Mouse (Mus musculus) heart, postnatal 0 days (tissue): ENCODE data around the gene Usp21. TPM values are rescaled to one million over a fixed set of nuclear protein-coding genes. Genes with fewer than 3 reads are reported as not detected.
A peak's percentile ranks its signal among the peaks of the same experiment; 100 is the strongest.

Experiments
- ATAC-seq: fragments of 200-750 bp; cut with Nextera tagmentation; 2 replicates; pipeline ENCODE4 v1.8.0; 2017; ENCODE audit warnings: low read depth, moderate number of reproducible peaks, moderate library complexity; ENCODE audit not compliant: insufficient read depth
- DNase-seq: peaks from one replicate; pipeline ENCODE4 v3.0.0-alpha.2; 2016; ENCODE audit warnings: low spot score
- H3K27ac ChIP-seq: fragments of 300-500 bp; sonication (generic); 2 replicates; pipeline ENCODE4 v1.5.1; 2014; ENCODE audit warnings: low read depth, mild to moderate bottlenecking
- H3K27me3 ChIP-seq: fragments of 300-500 bp; sonication (generic); 2 replicates; pipeline ENCODE4 v1.6.1; 2014; ENCODE audit warnings: low read length, mixed read lengths; ENCODE audit not compliant: control insufficient read depth, insufficient read depth
- H3K36me3 ChIP-seq: fragments of 300-500 bp; sonication (generic); replicated peaks from 2 replicates; pipeline ENCODE4 v1.6.1; 2014; ENCODE audit warnings: low read length, mixed read lengths; ENCODE audit not compliant: control insufficient read depth, insufficient read depth
- H3K4me1 ChIP-seq: fragments of 300-500 bp; sonication (generic); 2 replicates; pipeline ENCODE4 v1.6.1; 2014; ENCODE audit warnings: antibody characterized with exemption; ENCODE audit not compliant: control insufficient read depth, insufficient read depth
- H3K4me2 ChIP-seq: fragments of 300-500 bp; sonication (generic); 2 replicates; pipeline ENCODE4 v1.6.1; 2014; ENCODE audit warnings: low read depth, mild to moderate bottlenecking, low read length, moderate library complexity
- H3K4me3 ChIP-seq: fragments of 300-500 bp; sonication (generic); 2 replicates; pipeline ENCODE4 v1.5.1; 2014; ENCODE audit warnings: low read depth, low read length
- H3K9ac ChIP-seq: fragments of 300-500 bp; sonication (generic); replicated peaks from 2 replicates; pipeline ENCODE4 v1.6.1; 2014; ENCODE audit warnings: low read depth, low read length, mixed read lengths
- H3K9me3 ChIP-seq: fragments of 300-500 bp; sonication (generic); replicated peaks from 2 replicates; pipeline ENCODE4 v1.6.1; 2016; ENCODE audit warnings: low read length; ENCODE audit not compliant: control insufficient read depth
- CTCF ChIP-seq: IDR thresholded peaks from 2 replicates; pipeline ENCODE4 v1.5.1; 2016; ENCODE audit warnings: antibody characterized with exemption, control low read depth, low read depth
- EP300 ChIP-seq: IDR thresholded peaks from 2 replicates; pipeline ENCODE4 v1.6.1; 2016; ENCODE audit warnings: antibody characterized with exemption, low read depth
- WGBS: fragments of 180-500 bp; shearing (Covaris S2); extraction: QIAGEN DNeasy Blood & Tissue Kit; methylation state at CpG from one replicate; pipeline ENCODE4 v1.1.7; 2014; 5-methylcytosine and 5-hydroxymethylcytosine counted together
- polyA plus RNA-seq: library from polyadenylated mRNA; unstranded; fragments of >200 nt; fragmentation: Nextera tagmentation; extraction: Ambion mirVana; gene quantifications from 2 replicates; pipeline ENCODE4 v1.2.1, GENCODE M21; 2015
- total RNA-seq: library from RNA; depleted of rRNA; stranded (reverse); fragments of >200 nt; gene quantifications from 2 replicates; pipeline ENCODE4 v1.2.3, GENCODE M21; 2014; ENCODE audit warnings: low replicate concordance; rRNA removed

Usp21 gene
- total and polyA plus RNA-seq, 2 experiments from 2014 or later = 27.3 to 30.6 TPM

GRCm38 (mm10) chr1:171235791-171236190, 52.0 kb downstream of the Usp21 start:
- H3K4me1 ChIP-seq = 0 out of 2 replicates have a peak, but pooled peaks cover 6% of the 10 kb centered on the region
- WGBS = 28% methylated on average over 4 of the region's 4 CpGs
- peaks cover 71% of the 10 kb centered on the region for H3K36me3 ChIP-seq
- DNase-seq (no peak), ATAC-seq (peak; percentile 40; the same call in 1 of the 2 replicates)
- no peaks in the 10 kb centered on the region for H3K9me3 ChIP-seq
- peak overlapping the region; percentile 2 for H3K27ac ChIP-seq
- no peak overlapping the region for H3K4me2 ChIP-seq
- H3K27me3 ChIP-seq = no peaks in the 10 kb centered on the region
- H3K9ac ChIP-seq = no peak overlapping the region
- H3K4me3 ChIP-seq = no peak overlapping the region
- no peak for TF ChIP-seq EP300
- TF ChIP-seq CTCF = no peak

DNA sequence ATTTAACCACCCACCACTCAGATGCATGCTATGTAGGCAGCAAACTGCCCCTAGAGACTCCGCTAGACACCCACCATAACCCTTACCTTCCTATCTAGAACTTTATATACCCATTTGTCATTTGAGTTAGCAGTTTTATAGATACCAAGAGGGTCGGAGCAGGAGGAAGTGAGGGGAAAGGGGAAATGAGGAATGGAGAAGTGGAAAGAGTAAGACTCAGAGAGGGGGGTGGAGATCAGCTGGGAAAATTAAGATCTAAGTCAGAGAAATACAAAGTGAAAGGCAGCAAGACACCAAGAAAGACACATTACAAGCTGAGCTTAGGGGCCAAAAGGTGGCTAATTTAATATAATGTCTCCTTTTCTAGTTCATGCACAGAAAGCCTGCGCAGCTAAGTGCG, 53.3 kb downstream of the Usp21 start:
- Histone ChIP-seq H3K4me3 (no peak overlapping the region), H3K9ac (no peak overlapping the region), H3K9me3 (no peaks in the 10 kb centered on the region), H3K27ac (peak overlapping the region; percentile 15; the same call in 1 of the 2 replicates), H3K27me3 (no peaks in the 10 kb centered on the region), H3K4me2 (no peak overlapping the region), H3K4me1 (0 out of 2 replicates have a peak, but pooled peaks cover 6% of the 10 kb centered on the region), H3K36me3 (peaks cover 59% of the 10 kb centered on the region)
- no peak for ATAC-seq
- TF ChIP-seq EP300 (no peak), CTCF (no peak)
- DNase-seq = no peak
- 88% methylated on average over 4 of the region's 4 CpGs for WGBS

GRCm38 (mm10) chr1:171234126-171234525, 53.7 kb downstream of the Usp21 start, which contains the start of gene Fcer1g:
Gene Fcer1g, minus strand, starts transcription at chr1:171234365.
- ATAC-seq (no peak), DNase-seq (no peak)
- TF ChIP-seq EP300 (no peak), CTCF (no peak)
- Histone ChIP-seq H3K4me1 (0 out of 2 replicates have a peak, but pooled peaks cover 6% of the 10 kb centered on the region), H3K4me2 (no peak within 1 kb of the TSS), H3K9ac (no peak within 1 kb of the TSS), H3K27ac (peak within 1 kb of the TSS; percentile 15; the same call in 1 of the 2 replicates), H3K36me3 (peaks cover 56% of the 10 kb centered on the region), H3K9me3 (no peaks in the 10 kb centered on the region), H3K4me3 (no peak within 1 kb of the TSS; the same call in 1 of the 2 replicates), H3K27me3 (no peaks in the 10 kb centered on the region)
- 78% methylated on average over 14 of the region's 14 CpGs for WGBS

- H3K9ac ChIP-seq = no peak overlapping the region
- H3K4me2 ChIP-seq = no peak overlapping the region
- no peak for ATAC-seq
- 0 out of 2 replicates have a peak, but pooled peaks cover 6% of the 10 kb centered on the region for H3K4me1 ChIP-seq
- peaks cover 45% of the 10 kb centered on the region for H3K36me3 ChIP-seq
- WGBS = 61% methylated on average over 12 of the region's 12 CpGs
- H3K27ac ChIP-seq = no peak overlapping the region
- TF ChIP-seq CTCF = no peak
- no peak for TF ChIP-seq EP300
- H3K9me3 ChIP-seq = no peaks in the 10 kb centered on the region
- H3K27me3 ChIP-seq = no peaks in the 10 kb centered on the region
- no peak overlapping the region for H3K4me3 ChIP-seq
- no peak for DNase-seq
These were observed 54.7 kb downstream of the Usp21 start for GRCm38 (mm10) chr1:171232800-171233730.

GRCm38 (mm10) chr1:171232348-171232747, 55.4 kb downstream of the Usp21 start:
- Histone ChIP-seq H3K36me3 (peaks cover 38% of the 10 kb centered on the region), H3K4me2 (no peak overlapping the region), H3K4me3 (no peak overlapping the region), H3K27ac (no peak overlapping the region), H3K27me3 (no peaks in the 10 kb centered on the region), H3K9ac (no peak overlapping the region), H3K9me3 (no peaks in the 10 kb centered on the region), H3K4me1 (0 out of 2 replicates have a peak, but pooled peaks cover 6% of the 10 kb centered on the region)
- no peak for TF ChIP-seq EP300
- ATAC-seq (no peak), DNase-seq (no peak)
- 78% methylated on average over 5 of the region's 5 CpGs for WGBS

Other genes with a start within 250 kb of the Usp21 start
- gene Fcgr3, start 223.1 kb downstream of the Usp21 start, total RNA-seq = 11.8 and 13.7 TPM in 2 replicates
- 8.2 and 10.8 TPM in 2 replicates for gene Fcgr3, start 223.1 kb downstream of the Usp21 start, polyA plus RNA-seq
- gene Cfap126, start 174.1 kb downstream of the Usp21 start, total RNA-seq = 3.7 TPM in 1 of 2 replicates, not detected in the other
- gene Cfap126, start 174.1 kb downstream of the Usp21 start, polyA plus RNA-seq = 2.2 and 3.5 TPM in 2 replicates
- 875 and 891 TPM in 2 replicates for gene Sdhc, start 137.4 kb downstream of the Usp21 start, total RNA-seq
- 754 and 772 TPM in 2 replicates for gene Sdhc, start 137.4 kb downstream of the Usp21 start, polyA plus RNA-seq
- 1.6 and 2.0 TPM in 2 replicates for gene Mpz, start 137.3 kb downstream of the Usp21 start, total RNA-seq
- gene Mpz, start 137.3 kb downstream of the Usp21 start, polyA plus RNA-seq = 0.05 and 0.49 TPM in 2 replicates
- gene Pcp4l1, start 91.7 kb downstream of the Usp21 start, total RNA-seq = 40.2 and 48.7 TPM in 2 replicates
- gene Pcp4l1, start 91.7 kb downstream of the Usp21 start, polyA plus RNA-seq = 161 and 164 TPM in 2 replicates
- not detected in 2 replicates for gene Nr1i3, start 74.0 kb downstream of the Usp21 start, total RNA-seq
- 0.27 and 0.30 TPM in 2 replicates for gene Nr1i3, start 74.0 kb downstream of the Usp21 start, polyA plus RNA-seq
- 82.0 and 97.7 TPM in 2 replicates for gene Tomm40l, start 65.5 kb downstream of the Usp21 start, total RNA-seq
- gene Tomm40l, start 65.5 kb downstream of the Usp21 start, polyA plus RNA-seq = 56.0 and 64.6 TPM in 2 replicates
- 14.5 TPM in 1 of 2 replicates, not detected in the other for gene Apoa2, start 62.9 kb downstream of the Usp21 start, total RNA-seq
- gene Apoa2, start 62.9 kb downstream of the Usp21 start, polyA plus RNA-seq = 4.0 and 4.5 TPM in 2 replicates
- gene Fcer1g, start 53.6 kb downstream of the Usp21 start, total RNA-seq = 22.7 and 60.5 TPM in 2 replicates
- gene Fcer1g, start 53.6 kb downstream of the Usp21 start, polyA plus RNA-seq = 24.6 TPM in 2 replicates
- 4.1 and 5.5 TPM in 2 replicates for gene Adamts4, start 37.6 kb downstream of the Usp21 start, total RNA-seq
- gene Adamts4, start 37.6 kb downstream of the Usp21 start, polyA plus RNA-seq = 3.8 and 3.9 TPM in 2 replicates
- gene Ndufs2, start 36.6 kb downstream of the Usp21 start, total RNA-seq = 962 and 1,127 TPM in 2 replicates
- gene Ndufs2, start 36.6 kb downstream of the Usp21 start, polyA plus RNA-seq = 998 and 1,009 TPM in 2 replicates
- 28.9 and 55.0 TPM in 2 replicates for gene B4galt3, start 17.7 kb downstream of the Usp21 start, total RNA-seq
- 32.6 and 34.3 TPM in 2 replicates for gene B4galt3, start 17.7 kb downstream of the Usp21 start, polyA plus RNA-seq
- gene Ppox, start 6.8 kb downstream of the Usp21 start, total RNA-seq = 32.7 and 52.4 TPM in 2 replicates
- gene Ppox, start 6.8 kb downstream of the Usp21 start, polyA plus RNA-seq = 24.3 and 24.6 TPM in 2 replicates
- gene Ufc1, start 7.0 kb upstream of the Usp21 start, total RNA-seq = 74.9 and 140 TPM in 2 replicates
- 109 and 113 TPM in 2 replicates for gene Ufc1, start 7.0 kb upstream of the Usp21 start, polyA plus RNA-seq
- 20.8 and 27.1 TPM in 2 replicates for gene Dedd, start 41.2 kb upstream of the Usp21 start, total RNA-seq
- 30.0 and 31.7 TPM in 2 replicates for gene Dedd, start 41.2 kb upstream of the Usp21 start, polyA plus RNA-seq
- gene Nit1, start 57.7 kb upstream of the Usp21 start, total RNA-seq = 39.6 and 41.5 TPM in 2 replicates
- 31.4 and 35.2 TPM in 2 replicates for gene Nit1, start 57.7 kb upstream of the Usp21 start, polyA plus RNA-seq
- gene Pfdn2, start 57.7 kb upstream of the Usp21 start, total RNA-seq = 9.3 and 9.7 TPM in 2 replicates
- gene Pfdn2, start 57.7 kb upstream of the Usp21 start, polyA plus RNA-seq = 81.8 and 94.7 TPM in 2 replicates
- 0.19 and 3.2 TPM in 2 replicates for gene Klhdc9, start 72.8 kb upstream of the Usp21 start, total RNA-seq
- 1.1 TPM in 2 replicates for gene Klhdc9, start 72.8 kb upstream of the Usp21 start, polyA plus RNA-seq
- 2.7 TPM in 1 of 2 replicates, not detected in the other for gene Nectin4, start 82.1 kb upstream of the Usp21 start, total RNA-seq
- gene Nectin4, start 82.1 kb upstream of the Usp21 start, polyA plus RNA-seq = 0.07 and 0.14 TPM in 2 replicates
- 1.6 and 3.4 TPM in 2 replicates for gene Arhgap30, start 101.0 kb upstream of the Usp21 start, total RNA-seq
- 0.52 and 0.79 TPM in 2 replicates for gene Arhgap30, start 101.0 kb upstream of the Usp21 start, polyA plus RNA-seq
- gene Usf1, start 123.3 kb upstream of the Usp21 start, total RNA-seq = 80.2 and 82.0 TPM in 2 replicates
- gene Usf1, start 123.3 kb upstream of the Usp21 start, polyA plus RNA-seq = 47.7 and 48.8 TPM in 2 replicates
- not detected in 2 replicates for gene Tstd1, start 130.9 kb upstream of the Usp21 start, total RNA-seq
- 1.1 and 2.5 TPM in 2 replicates for gene Tstd1, start 130.9 kb upstream of the Usp21 start, polyA plus RNA-seq
- 45.6 and 75.5 TPM in 2 replicates for gene F11r, start 149.5 kb upstream of the Usp21 start, total RNA-seq
- 75.8 and 78.3 TPM in 2 replicates for gene F11r, start 149.5 kb upstream of the Usp21 start, polyA plus RNA-seq
- gene Alyref2, start 215.5 kb upstream of the Usp21 start, total RNA-seq = 8.0 and 10.0 TPM in 2 replicates
- 13.5 and 14.6 TPM in 2 replicates for gene Alyref2, start 215.5 kb upstream of the Usp21 start, polyA plus RNA-seq
- gene Itln1, start 247.3 kb upstream of the Usp21 start, total RNA-seq = not detected in 2 replicates
- not detected in 2 replicates for gene Itln1, start 247.3 kb upstream of the Usp21 start, polyA plus RNA-seq